Mouse (Mus musculus): ENCODE results near the gene Popdc3.
"Not testable (repeated sequence)": the region's sequence is repeated elsewhere in the genome, so short reads cannot be mapped to it uniquely, and the experiment has no call there.

The Popdc3 gene

GRCm38 (mm10) chr10:45204582-45204981 is 26.7 kb downstream of the Popdc3 start:
- DNase-seq (ENCODE audit: low spot score) = no peak

- no peak for DNase-seq (ENCODE audit: low spot score)
These were observed 32.3 kb downstream of the Popdc3 start for GRCm38 (mm10) chr10:45210201-45210600.

- no peak for DNase-seq (ENCODE audit: low spot score)
These were observed 38.8 kb downstream of the Popdc3 start for GRCm38 (mm10) chr10:45216676-45217075.

- no peak for DNase-seq (ENCODE audit: low spot score)
These were observed 52.1 kb downstream of the Popdc3 start for GRCm38 (mm10) chr10:45229954-45230353.

GRCm38 (mm10) chr10:45233351-45233750 is 55.5 kb downstream of the Popdc3 start:
- DNase-seq (ENCODE audit: low spot score) = no peak

- no peak for DNase-seq (ENCODE audit: low spot score)
These were observed 58.4 kb downstream of the Popdc3 start for GRCm38 (mm10) chr10:45236304-45236703.

GRCm38 (mm10) chr10:45237492-45237891 is 59.6 kb downstream of the Popdc3 start:
- DNase-seq (ENCODE audit: low spot score) = no peak

GRCm38 (mm10) chr10:45260477-45260876 is 82.6 kb downstream of the Popdc3 start:
- no peak for DNase-seq (ENCODE audit: low spot score)

GRCm38 (mm10) chr10:45262126-45262525 is 84.2 kb downstream of the Popdc3 start:
- no peak for DNase-seq (ENCODE audit: low spot score)

GRCm38 (mm10) chr10:45276499-45276898 is 98.6 kb downstream of the Popdc3 start:
- DNase-seq (ENCODE audit: low spot score) = no peak

- DNase-seq (ENCODE audit: low spot score) = no peak
These were observed 99.1 kb downstream of the Popdc3 start for GRCm38 (mm10) chr10:45276995-45277394.

GRCm38 (mm10) chr10:45285651-45286050 is 107.8 kb downstream of the Popdc3 start:
- DNase-seq (ENCODE audit: low spot score) = no peak

GRCm38 (mm10) chr10:45288351-45288750 is 110.5 kb downstream of the Popdc3 start:
- DNase-seq (ENCODE audit: low spot score) = no peak

- DNase-seq (ENCODE audit: low spot score) = peak; percentile 36
These were observed 111.6 kb downstream of the Popdc3 start for GRCm38 (mm10) chr10:45289218-45290105.

GRCm38 (mm10) chr10:45290618-45291017 is 112.7 kb downstream of the Popdc3 start:
- DNase-seq (ENCODE audit: low spot score) = no peak

GRCm38 (mm10) chr10:45292159-45292558 is 114.3 kb downstream of the Popdc3 start:
- not testable (repeated sequence) for DNase-seq (ENCODE audit: low spot score)

- no peak for DNase-seq (ENCODE audit: low spot score)
These were observed 117.2 kb downstream of the Popdc3 start for GRCm38 (mm10) chr10:45295093-45295492.

GRCm38 (mm10) chr10:45298503-45298902 is 120.6 kb downstream of the Popdc3 start:
- DNase-seq (ENCODE audit: low spot score) = no peak

- DNase-seq (ENCODE audit: low spot score) = no peak
These were observed 121.6 kb downstream of the Popdc3 start for GRCm38 (mm10) chr10:45299509-45299908.

- no peak for DNase-seq (ENCODE audit: low spot score)
These were observed 125.6 kb downstream of the Popdc3 start for GRCm38 (mm10) chr10:45303315-45304036.

GRCm38 (mm10) chr10:45305173-45305572 is 127.3 kb downstream of the Popdc3 start:
- DNase-seq (ENCODE audit: low spot score) = no peak

- DNase-seq (ENCODE audit: low spot score) = no peak
These were observed 133.2 kb downstream of the Popdc3 start for GRCm38 (mm10) chr10:45311129-45311528.

GRCm38 (mm10) chr10:45311624-45312023 is 133.7 kb downstream of the Popdc3 start:
- no peak for DNase-seq (ENCODE audit: low spot score)

All from ovary, postnatal 36 days (tissue).